In the genomic region with DNA sequence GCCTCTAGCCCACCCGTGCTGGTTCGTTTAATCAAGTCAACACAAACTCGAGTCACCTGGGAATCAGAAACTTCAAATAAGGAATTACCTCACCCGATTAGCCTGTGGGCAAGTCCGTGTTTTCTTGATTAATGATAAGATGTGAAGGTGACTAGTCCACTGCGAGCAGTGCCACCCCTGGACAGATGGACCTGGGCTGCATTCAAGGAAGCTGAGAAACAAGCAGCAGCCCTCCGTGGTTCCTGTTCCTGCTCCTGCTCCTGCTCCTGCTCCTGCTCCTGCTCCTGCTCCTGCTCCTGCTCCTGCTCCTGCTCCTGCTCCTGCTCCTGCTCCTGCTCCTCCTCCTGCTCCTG, we compare ENCODE assay signal across 16 mouse cellular contexts. TPM values are rescaled to one million over a fixed set of nuclear protein-coding genes. Genes with fewer than 3 reads are reported as not detected.
DNase-seq lines count a peak whose midpoint lies in the region; ATAC-seq lines count a peak whose summit lies in the region.
"Had no signal": no experiment of that assay in that cellular context is flagged by ENCODE, and none has a peak within 500 bp of the region (broad histone marks: within the 10 kb centered on the region; RNA-seq: fewer than 3 reads in every experiment).

No protein-coding gene starts in this region.

- 46% methylated on average over 7 of the region's 7 CpGs for WGBS in hindbrain, embryonic 15.5 days
- WGBS in hindbrain, embryonic 16.5 days, result 44% methylated on average over 7 of the region's 7 CpGs
- 52% methylated on average over 7 of the region's 7 CpGs for WGBS in midbrain, embryonic 16.5 days

- no peaks in the 10 kb centered on the region for H3K9me3 ChIP-seq in hindbrain, embryonic 15.5 days
- no peaks in the 10 kb centered on the region for H3K9me3 ChIP-seq in hindbrain, embryonic 16.5 days (ENCODE audit: control insufficient read depth, low read length)
- no peaks in the 10 kb centered on the region for H3K9me3 ChIP-seq in midbrain, embryonic 16.5 days (replicated peaks; ENCODE audit: control insufficient read depth, low read length, poor library complexity, severe bottlenecking)
- H3K9me3 ChIP-seq: forebrain, embryonic 13.5 days; G1E; liver, embryonic 13.5 days; lung, embryonic 15.5 days had no signal

- H3K4me2 ChIP-seq in hindbrain, embryonic 15.5 days, result no peak overlapping the region
- no peak overlapping the region for H3K4me2 ChIP-seq in hindbrain, embryonic 16.5 days (ENCODE audit: low read length)
- no peak overlapping the region for H3K4me2 ChIP-seq in midbrain, embryonic 16.5 days (ENCODE audit: low read length)
- H3K4me2 ChIP-seq: forebrain, embryonic 13.5 days; liver, embryonic 13.5 days; lung, embryonic 15.5 days had no signal

- H3K4me3 ChIP-seq in hindbrain, embryonic 15.5 days, result no peak overlapping the region
- H3K4me3 ChIP-seq in hindbrain, embryonic 16.5 days (ENCODE audit: low read length), result no peak overlapping the region
- H3K4me3 ChIP-seq in midbrain, embryonic 16.5 days (ENCODE audit: low read depth, low read length), result no peak overlapping the region
- H3K4me3 ChIP-seq: forebrain, embryonic 13.5 days; liver, embryonic 13.5 days; lung, embryonic 15.5 days; megakaryocyte, embryonic 14.5 days; myocyte had no signal

- ATAC-seq in hindbrain, embryonic 15.5 days (ENCODE audit: low FRiP score, low read depth), result peak; percentile 59; the same call in 1 of the 2 replicates
- ATAC-seq in hindbrain, embryonic 16.5 days, result no peak
- 0 out of 2 replicates have a peak, but pooled peaks have one; percentile 13 for ATAC-seq in erythroid progenitor cell, adult 5-6 weeks (replicated peaks; ENCODE audit: low FRiP score, poor library complexity, severe bottlenecking)
- peak; percentile 44; the same call in 1 of the 2 replicates for ATAC-seq in midbrain, embryonic 16.5 days

- H3K27ac ChIP-seq in hindbrain, embryonic 15.5 days (replicated peaks), result no peak overlapping the region
- no peak overlapping the region for H3K27ac ChIP-seq in hindbrain, embryonic 16.5 days (ENCODE audit: low read depth, low read length)
- no peak overlapping the region for H3K27ac ChIP-seq in midbrain, embryonic 16.5 days (ENCODE audit: low read length)
- H3K27ac ChIP-seq: forebrain, embryonic 13.5 days; liver, embryonic 13.5 days; lung, embryonic 15.5 days had no signal

- no peak overlapping the region for H3K9ac ChIP-seq in hindbrain, embryonic 15.5 days
- H3K9ac ChIP-seq in hindbrain, embryonic 16.5 days (ENCODE audit: low read depth, low read length), result no peak overlapping the region
- H3K9ac ChIP-seq in midbrain, embryonic 16.5 days (ENCODE audit: low read depth, low read length), result no peak overlapping the region
- H3K9ac ChIP-seq: forebrain, embryonic 13.5 days; liver, embryonic 13.5 days; lung, embryonic 15.5 days had no signal

- H3K36me3 ChIP-seq in hindbrain, embryonic 15.5 days, result no peaks in the 10 kb centered on the region
- H3K36me3 ChIP-seq in hindbrain, embryonic 16.5 days (ENCODE audit: control insufficient read depth, insufficient read depth, low read length), result no peaks in the 10 kb centered on the region
- no peaks in the 10 kb centered on the region for H3K36me3 ChIP-seq in midbrain, embryonic 16.5 days (ENCODE audit: control insufficient read depth, insufficient read depth, low read length)
- H3K36me3 ChIP-seq: liver, embryonic 13.5 days; lung, embryonic 15.5 days had no signal

- DNase-seq in 3134 (ENCODE audit: extremely low read depth, insufficient read length, low spot score), result peak; percentile 8
- DNase-seq in adrenal gland, postnatal 4 days (ENCODE audit: low spot score in 2 of 2), result no peak
- no peak for DNase-seq in natural killer cell, adult 2 months (ENCODE audit: low spot score in 2 of 2)

- no peaks in the 10 kb centered on the region for H3K4me1 ChIP-seq in hindbrain, embryonic 15.5 days (replicated peaks)
- H3K4me1 ChIP-seq in hindbrain, embryonic 16.5 days (ENCODE audit: control insufficient read depth, insufficient read depth, low read depth, low read length), result no peaks in the 10 kb centered on the region
- no peaks in the 10 kb centered on the region for H3K4me1 ChIP-seq in midbrain, embryonic 16.5 days (ENCODE audit: control insufficient read depth, insufficient read depth, low read length)
- H3K4me1 ChIP-seq: forebrain, embryonic 13.5 days; liver, embryonic 13.5 days; lung, embryonic 15.5 days had no signal

- H3K27me3 ChIP-seq in hindbrain, embryonic 15.5 days, result no peaks in the 10 kb centered on the region
- H3K27me3 ChIP-seq in hindbrain, embryonic 16.5 days (replicated peaks; ENCODE audit: control insufficient read depth, insufficient read depth, low read length), result no peaks in the 10 kb centered on the region
- H3K27me3 ChIP-seq in midbrain, embryonic 16.5 days (ENCODE audit: control insufficient read depth, insufficient read depth, low read depth, low read length), result no peaks in the 10 kb centered on the region
- H3K27me3 ChIP-seq: forebrain, embryonic 13.5 days; liver, embryonic 13.5 days; lung, embryonic 15.5 days had no signal

RNA-seq across cellular contexts. Expression of gene Piwil4, which starts 41.3 kb away (rescaled TPM):
- polyA plus RNA-seq in hindbrain, embryonic 15.5 days (2015; fragmentation: Nextera tagmentation; extraction: Ambion mirVana), result 0.41 and 0.43 TPM in 2 replicates
- 0.40 TPM in 2 replicates for polyA plus RNA-seq in hindbrain, embryonic 16.5 days (2015; fragmentation: Nextera tagmentation; extraction: Ambion mirVana)
- total RNA-seq in erythroid progenitor cell, adult 5-6 weeks (2015; ENCODE audit: low replicate concordance), result not detected in 2 replicates
- total RNA-seq in erythroid progenitor cell, adult 5-6 weeks (2017; ENCODE audit: low replicate concordance), result not detected in 2 replicates
- 0.30 and 0.34 TPM in 2 replicates for polyA plus RNA-seq in midbrain, embryonic 16.5 days (2015; fragmentation: Nextera tagmentation; extraction: Ambion mirVana)
- total RNA-seq in adrenal gland, postnatal 4 days (2021), result under 1 TPM; 0.28 to 0.40 TPM
- total RNA-seq: gastrocnemius, adult 18-20 months; heart, postnatal 4 days; left cerebral cortex, postnatal 36 days had no signal
- polyA plus RNA-seq: forebrain, embryonic 13.5 days had no signal

RNA-seq across cellular contexts. Expression of gene Fut4, which starts 52.9 kb away (rescaled TPM):
- polyA plus RNA-seq in hindbrain, embryonic 15.5 days (2015; fragmentation: Nextera tagmentation; extraction: Ambion mirVana), result 1.8 TPM in 2 replicates
- polyA plus RNA-seq in hindbrain, embryonic 16.5 days (2015; fragmentation: Nextera tagmentation; extraction: Ambion mirVana), result 1.4 TPM in 2 replicates
- 2.9 TPM in 1 of 2 replicates, not detected in the other for total RNA-seq in erythroid progenitor cell, adult 5-6 weeks (2015; ENCODE audit: low replicate concordance)
- total RNA-seq in erythroid progenitor cell, adult 5-6 weeks (2017; ENCODE audit: low replicate concordance), result 0.90 and 3.2 TPM in 2 replicates
- 1.7 and 2.0 TPM in 2 replicates for polyA plus RNA-seq in midbrain, embryonic 16.5 days (2015; fragmentation: Nextera tagmentation; extraction: Ambion mirVana)
- total RNA-seq in adrenal gland, postnatal 4 days (2021), result 1 to 10 TPM; 2.4 to 2.6 TPM
- polyA plus RNA-seq: G1E had no signal

RNA-seq across cellular contexts. Expression of gene Amotl1, which starts 54.4 kb away (rescaled TPM):
- polyA plus RNA-seq in hindbrain, embryonic 15.5 days (2015; fragmentation: Nextera tagmentation; extraction: Ambion mirVana), result 8.1 and 8.4 TPM in 2 replicates
- polyA plus RNA-seq in hindbrain, embryonic 16.5 days (2015; fragmentation: Nextera tagmentation; extraction: Ambion mirVana), result 6.6 and 8.3 TPM in 2 replicates
- total RNA-seq in erythroid progenitor cell, adult 5-6 weeks (2015; ENCODE audit: low replicate concordance), result not detected in 2 replicates
- total RNA-seq in erythroid progenitor cell, adult 5-6 weeks (2017; ENCODE audit: low replicate concordance), result 0.13 and 0.53 TPM in 2 replicates
- polyA plus RNA-seq in midbrain, embryonic 16.5 days (2015; fragmentation: Nextera tagmentation; extraction: Ambion mirVana), result 8.3 and 9.1 TPM in 2 replicates
- total RNA-seq in adrenal gland, postnatal 4 days (2021), result 10 to 100 TPM; 61.9 to 68.5 TPM
